Mouse (Mus musculus) ES-E14 (cell line): ENCODE measurements around the gene Ehbp1l1.

Experiments used
- CHD2 ChIP-seq: IDR thresholded peaks from 2 replicates; pipeline ENCODE4 v1.6.1; 2014; ENCODE audit warnings: mild to moderate bottlenecking, low read depth, low read length, inconsistent platforms
- HCFC1 ChIP-seq: IDR thresholded peaks from 2 replicates; pipeline ENCODE4 v1.6.1; 2012; ENCODE audit warnings: low read length, inconsistent platforms, borderline replicate concordance; ENCODE audit not compliant: insufficient read depth
- ZNF384 ChIP-seq: IDR thresholded peaks from 2 replicates; pipeline ENCODE4 v1.6.1; 2012; ENCODE audit warnings: low read depth, low read length, inconsistent platforms

GRCm38 (mm10) chr19:5710068-5710467, 16.0 kb downstream of the Ehbp1l1 start:
- TF ChIP-seq CHD2 = no peak
- no peak for TF ChIP-seq HCFC1
- no peak for TF ChIP-seq ZNF384
